Mouse (Mus musculus) left cerebral cortex, postnatal 14 days (tissue): Measurements from ENCODE around the gene Tead1. TPM values are rescaled to one million over a fixed set of nuclear protein-coding genes. Genes with fewer than 3 reads are reported as not detected.

Experiments
- DNase-seq, 2 experiments: peaks; one replicate each; pipeline ENCODE4 v3.0.0; 2021 to 2022; ENCODE audit warnings: low spot score in 2 of 2, mixed read lengths in 1 of 2
- intact Hi-C: fragments of 180-260 bp; cut with DNase I; formaldehyde crosslinking; loops from one replicate; pipeline ENCODE4 v1.15.1; 2025
- total RNA-seq, 2 experiments: library from RNA; stranded (reverse); gene quantifications; 2 replicates each; pipeline ENCODE4 v1.2.3; 2021

Gene Tead1
- total RNA-seq, 2 experiments from 2014 or later: 14.3 to 15.8 TPM

DNA sequence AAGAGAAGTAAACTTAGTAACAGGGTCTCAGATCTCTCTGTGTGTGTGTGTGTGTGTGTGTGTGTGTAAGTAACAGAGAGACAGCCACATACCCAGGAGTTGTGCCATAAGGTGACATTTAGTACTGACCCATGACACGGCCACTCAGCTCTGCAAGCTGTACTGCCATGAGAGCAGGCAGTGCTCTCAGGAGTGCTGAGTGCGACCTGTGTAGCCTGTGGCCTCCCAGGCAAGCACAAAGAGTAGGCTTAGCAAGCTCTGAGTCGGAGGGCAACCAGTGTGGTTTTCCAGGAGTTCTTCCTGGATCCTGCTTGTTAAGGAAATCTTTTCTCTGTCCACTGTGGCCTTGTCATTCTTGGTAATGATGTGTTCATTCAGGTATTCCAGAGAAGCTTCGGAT, 154.0 kb downstream of the Tead1 start:
- intact Hi-C loops: no loop called here
- DNase-seq: no peak

GRCm38 (mm10) chr7:112836076-112836475, 157.0 kb downstream of the Tead1 start:
- DNase-seq: no peak
- intact Hi-C loops: no loop called here

GRCm38 (mm10) chr7:112838131-112838530, 159.0 kb downstream of the Tead1 start:
- DNase-seq: no peak
- intact Hi-C loops: no loop called here

DNA sequence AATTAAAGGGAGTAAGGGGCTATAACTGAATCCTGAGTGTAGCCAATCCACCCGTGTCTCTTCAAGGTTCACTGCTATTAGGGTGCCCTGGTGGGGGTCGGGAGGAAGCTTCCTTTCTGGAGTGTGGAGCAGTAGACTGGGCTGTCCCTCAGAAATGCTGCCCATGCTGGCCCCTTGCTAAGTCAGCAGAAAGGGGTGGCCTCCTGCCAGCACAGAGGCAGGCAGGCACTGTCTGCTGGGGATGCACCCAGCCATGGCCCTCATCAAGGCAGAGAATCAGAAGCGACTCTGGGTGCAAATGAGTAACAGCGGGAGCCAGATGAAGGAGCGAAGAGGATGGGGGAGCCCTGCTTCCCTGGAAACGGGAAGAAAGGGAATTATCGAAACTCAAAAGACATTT, 161.2 kb downstream of the Tead1 start:
- DNase-seq: no peak
- intact Hi-C loops: no loop called here

- peak; percentile 25 to 45 for DNase-seq
- intact Hi-C loops: no loop called here
These were observed 161.8 kb downstream of the Tead1 start for GRCm38 (mm10) chr7:112840890-112841289.

- no peak for DNase-seq
- intact Hi-C loops: no loop called here
These were observed 162.4 kb downstream of the Tead1 start for GRCm38 (mm10) chr7:112841484-112841883.

DNA sequence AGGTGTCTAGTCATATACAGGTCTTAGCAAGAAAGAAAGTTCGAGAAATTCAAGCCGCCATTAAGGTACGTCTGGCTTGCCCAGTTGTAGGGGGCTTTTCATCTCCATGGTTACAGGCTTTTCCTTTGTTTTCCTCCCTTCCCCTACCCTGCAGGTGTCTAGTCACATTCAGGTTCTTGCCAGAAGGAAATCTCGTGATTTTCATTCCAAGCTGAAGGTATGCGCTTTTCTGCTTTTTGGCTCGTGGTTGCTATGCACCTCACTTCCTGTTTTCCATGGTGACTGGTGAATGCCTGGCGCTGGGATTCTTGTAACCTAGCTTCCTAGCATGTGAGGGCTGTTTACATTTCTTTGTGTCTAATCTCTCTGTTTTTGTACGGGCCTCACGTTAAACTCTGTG, 162.8 kb downstream of the Tead1 start:
- peak; percentile 43 to 70 for DNase-seq
- intact Hi-C loops: no loop called here

GRCm38 (mm10) chr7:112851281-112851744, 172.2 kb downstream of the Tead1 start:
- DNase-seq: no peak
- intact Hi-C loops: no loop called here

DNA sequence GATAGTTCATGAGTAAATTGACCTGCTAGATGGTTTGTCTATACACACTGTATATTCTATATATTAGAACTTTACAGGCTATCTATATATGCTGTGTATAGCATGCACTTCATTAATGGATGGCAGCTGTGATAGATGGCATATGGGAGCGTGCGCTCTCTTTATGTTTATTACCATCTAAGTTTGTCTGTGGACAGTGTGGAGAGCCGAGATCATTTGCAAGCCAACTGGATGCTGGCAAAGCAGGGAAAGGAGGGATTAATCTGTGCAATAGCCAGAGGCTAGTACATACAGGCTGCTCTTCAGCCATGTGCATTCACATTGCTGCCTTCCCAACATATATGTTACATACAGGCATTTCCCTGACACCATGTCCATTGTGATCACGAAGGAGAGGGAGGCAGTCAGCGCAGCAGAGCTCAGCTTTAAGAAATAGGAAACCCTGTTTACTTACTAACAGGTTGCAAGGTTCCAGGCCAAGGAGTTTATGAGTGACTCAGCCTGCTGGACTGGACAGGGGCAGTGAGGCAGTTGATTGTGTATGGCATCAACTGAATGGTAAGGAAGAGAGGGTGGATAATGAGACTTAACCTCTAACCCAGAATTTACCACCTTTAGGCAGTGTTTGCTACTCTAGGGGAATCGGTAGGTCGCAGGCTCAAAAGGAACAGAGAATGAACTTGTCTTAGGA, 173.2 kb downstream of the Tead1 start:
- intact Hi-C loops: no loop called here

GRCm38 (mm10) chr7:112853857-112854256, 174.7 kb downstream of the Tead1 start:
- no peak for DNase-seq
- intact Hi-C loops: no loop called here

More for the DNA sequence above, 173.2 kb downstream of the Tead1 start:
- no peak for DNase-seq

DNA sequence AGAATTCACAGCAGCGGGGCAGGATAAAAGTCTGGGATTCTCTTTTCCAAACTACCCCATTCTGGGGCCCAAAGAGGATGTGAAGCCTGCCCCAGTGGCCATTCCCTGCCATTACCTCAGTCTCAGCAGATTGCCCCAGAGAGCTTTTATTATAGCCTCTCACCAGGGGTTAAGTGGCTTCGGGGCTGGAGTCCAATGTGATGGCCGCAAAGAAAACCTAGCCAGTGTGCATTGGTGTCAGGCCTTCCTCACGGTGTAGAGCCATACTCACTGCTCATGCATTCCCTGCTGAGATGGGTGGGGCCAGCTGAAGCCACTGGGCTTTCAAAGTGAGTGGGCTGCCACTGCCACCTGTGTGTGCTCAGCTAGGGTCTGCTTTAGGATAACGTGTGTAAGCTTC, 175.4 kb downstream of the Tead1 start:
- DNase-seq: no peak
- intact Hi-C loops: no loop called here

DNA sequence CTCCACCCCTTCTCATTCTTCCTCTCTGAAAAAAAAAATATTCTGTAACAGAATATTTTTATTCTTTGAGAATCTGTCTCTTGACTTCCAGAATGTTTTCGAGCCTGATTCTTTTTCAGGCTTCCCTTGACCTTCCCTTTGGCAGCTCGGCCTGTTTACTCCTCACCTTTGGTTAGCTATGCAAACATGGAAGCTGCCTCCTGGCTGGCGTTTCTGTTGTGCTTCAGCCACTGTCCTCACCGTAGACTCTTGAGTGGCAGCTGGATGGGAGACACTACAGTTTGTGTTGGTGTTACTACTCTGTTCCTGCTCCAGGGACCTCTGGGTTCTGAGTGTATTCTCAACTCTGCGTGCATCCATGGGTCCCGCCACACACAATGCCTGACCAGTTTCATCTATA, 176.3 kb downstream of the Tead1 start:
- intact Hi-C loops: no loop called here
- no peak for DNase-seq

DNA sequence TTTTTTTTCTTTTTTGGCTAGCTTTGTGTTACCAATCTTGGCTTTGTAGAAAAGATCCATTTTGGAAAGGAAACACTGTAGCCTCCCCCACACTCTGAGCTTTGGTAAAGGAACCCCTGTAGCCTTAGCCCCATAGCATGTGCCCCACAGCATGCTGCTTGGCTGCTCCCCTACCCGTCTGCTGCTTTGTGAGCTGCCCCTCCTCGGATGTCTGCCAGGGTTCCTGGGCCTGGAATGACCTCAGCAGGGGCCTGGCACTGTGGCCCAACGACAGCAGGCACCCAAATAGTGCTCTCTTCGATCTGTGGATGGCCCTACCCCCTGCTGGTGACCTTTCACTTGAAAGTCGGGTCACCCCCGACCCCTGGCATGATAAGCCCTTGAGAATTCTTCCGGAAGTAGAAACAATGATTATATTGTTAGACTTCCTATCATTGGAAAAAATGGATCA, 177.0 kb downstream of the Tead1 start:
- peak; percentile 19 to 41 for DNase-seq
- intact Hi-C loops: no loop called here

DNA sequence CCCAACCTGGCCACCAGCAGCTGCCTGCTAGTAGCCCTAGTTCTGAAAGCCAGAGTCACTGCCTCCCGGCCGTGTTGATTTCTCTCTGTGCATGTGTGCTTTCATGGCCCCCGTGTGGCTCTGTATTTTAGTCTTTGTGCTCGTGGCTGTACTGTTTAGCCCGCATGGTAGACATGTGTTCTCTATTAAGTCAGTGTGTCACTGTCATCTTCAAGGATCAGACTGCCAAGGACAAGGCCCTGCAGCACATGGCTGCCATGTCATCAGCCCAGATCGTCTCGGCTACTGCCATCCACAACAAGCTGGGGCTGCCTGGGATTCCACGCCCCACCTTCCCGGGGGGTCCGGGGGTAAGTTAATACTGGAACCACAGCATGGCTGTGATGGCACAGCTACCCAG, 177.5 kb downstream of the Tead1 start:
- intact Hi-C loops: no loop called here
- DNase-seq: no peak

- intact Hi-C loops: no loop called here
- DNase-seq: no peak
These were observed 180.8 kb downstream of the Tead1 start for GRCm38 (mm10) chr7:112859887-112860286.

DNA sequence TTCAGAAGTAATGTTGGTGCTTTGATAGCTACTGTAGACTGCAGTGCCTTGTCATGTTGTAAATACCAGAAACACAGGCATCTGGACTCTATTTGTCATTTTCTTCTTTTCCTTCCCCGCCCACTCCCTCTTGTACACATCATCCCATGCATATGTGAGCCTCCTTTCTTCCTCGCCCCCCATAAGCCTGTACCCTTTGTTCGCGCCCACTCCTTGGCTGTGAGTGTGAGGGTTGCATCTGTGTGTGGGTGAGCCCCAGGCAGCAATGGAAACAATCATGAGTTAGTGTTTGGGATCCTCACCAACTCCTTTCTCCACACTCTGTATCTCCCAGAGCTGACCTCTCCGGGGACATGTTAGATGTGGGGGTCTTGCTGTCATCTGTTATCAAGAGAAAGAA, 183.0 kb downstream of the Tead1 start:
- intact Hi-C loops: loop anchor here (2.0 kb wide), 1 partner anchor 461 kb away; no protein-coding TSS in a partner anchor
- DNase-seq: peak; percentile 33 to 70

DNA sequence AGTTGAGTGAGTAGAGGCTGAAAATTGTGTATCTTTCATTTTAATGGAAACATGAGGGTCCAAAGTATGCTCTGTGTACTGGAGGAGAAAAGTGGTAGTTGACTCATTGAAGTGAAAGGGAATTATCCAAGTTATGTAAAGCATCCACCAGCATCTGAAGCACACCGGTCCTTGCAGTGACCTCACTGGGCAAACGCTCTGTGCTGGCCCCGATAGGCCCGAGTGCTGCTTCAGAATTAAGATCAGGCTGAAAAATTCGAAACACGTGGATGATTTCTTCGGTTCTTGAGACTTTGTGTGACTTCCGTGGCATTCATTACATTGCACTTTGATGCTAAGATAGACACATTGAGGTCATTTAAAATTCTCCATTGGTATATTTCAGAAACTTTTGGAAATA, 185.1 kb downstream of the Tead1 start:
- intact Hi-C loops: no loop called here
- no peak for DNase-seq

- peak; percentile 70 to 72 for DNase-seq
- intact Hi-C loops: no loop called here
These were observed 186.6 kb downstream of the Tead1 start for GRCm38 (mm10) chr7:112865739-112866138.

- intact Hi-C loops: loop anchor here (2.0 kb wide), 3 partner anchors 190 to 490 kb away; partner anchors contain the start of gene Tead1
- peak; percentile 53 to 78 for DNase-seq
These were observed 189.7 kb downstream of the Tead1 start for GRCm38 (mm10) chr7:112868551-112869465.

DNA sequence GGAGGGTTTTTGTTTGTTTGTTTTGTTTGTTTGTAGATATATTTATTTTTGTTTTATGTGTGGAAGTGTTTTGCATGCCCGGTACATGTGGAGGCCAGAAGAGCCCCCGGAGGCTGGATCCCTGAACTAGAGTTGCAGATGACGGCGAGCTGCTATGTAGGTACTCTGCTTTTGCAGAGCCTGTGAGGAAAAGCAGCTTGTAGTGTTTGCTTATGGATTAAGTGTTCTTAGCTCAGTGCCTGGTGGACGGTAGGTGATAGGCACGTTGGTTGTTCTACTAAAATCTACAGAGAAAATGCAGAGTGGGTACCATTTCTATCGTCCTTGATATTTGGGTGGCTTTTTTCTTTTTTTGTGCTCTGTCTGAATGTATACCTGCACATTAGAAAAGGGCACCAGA, 192.6 kb downstream of the Tead1 start:
- intact Hi-C loops: no loop called here
- DNase-seq: no peak
